Mouse (Mus musculus) embryonic facial prominence, embryonic 11.5 days (tissue): Measurements from ENCODE around the gene Tnfsf14. TPM values are rescaled to one million over a fixed set of nuclear protein-coding genes. Genes with fewer than 3 reads are reported as not detected.

Source experiments
- ATAC-seq: fragments of 200-750 bp; cut with Nextera tagmentation; replicated peaks from 2 replicates; pipeline ENCODE4 v1.8.0; 2017; ENCODE audit warnings: low read depth; ENCODE audit not compliant: insufficient number of reproducible peaks, low FRiP score, low TSS enrichment
- DNase-seq: peaks from one replicate; pipeline ENCODE4 v3.0.0-alpha.2; 2015; ENCODE audit warnings: low spot score
- H3K27ac ChIP-seq: fragments of 300-500 bp; sonication (generic); replicated peaks from 2 replicates; pipeline ENCODE4 v1.5.1; 2014; ENCODE audit warnings: mild to moderate bottlenecking, low read depth, low read length, control low read depth
- H3K27me3 ChIP-seq: fragments of 300-500 bp; sonication (generic); 2 replicates; pipeline ENCODE4 v1.6.1; 2014; ENCODE audit warnings: mild to moderate bottlenecking, low read length, moderate library complexity, mixed read lengths; ENCODE audit not compliant: control insufficient read depth, insufficient read depth
- H3K36me3 ChIP-seq: fragments of 300-500 bp; sonication (generic); replicated peaks from 2 replicates; pipeline ENCODE4 v1.6.1; 2014; ENCODE audit warnings: low read depth, mild to moderate bottlenecking, low read length, moderate library complexity, mixed read lengths; ENCODE audit not compliant: control insufficient read depth, insufficient read depth
- H3K4me1 ChIP-seq: fragments of 300-500 bp; sonication (generic); 2 replicates; pipeline ENCODE4 v1.6.1; 2014; ENCODE audit warnings: low read length, mixed read lengths; ENCODE audit not compliant: control insufficient read depth, insufficient read depth
- H3K4me2 ChIP-seq: fragments of 300-500 bp; sonication (generic); 2 replicates; pipeline ENCODE4 v1.6.1; 2014; ENCODE audit warnings: low read depth, mild to moderate bottlenecking, control low read depth, low read length, moderate library complexity
- H3K4me3 ChIP-seq: fragments of 300-500 bp; sonication (generic); 2 replicates; pipeline ENCODE4 v1.5.1; 2014; ENCODE audit warnings: low read depth, low read length, control low read depth
- H3K9ac ChIP-seq: fragments of 300-500 bp; sonication (generic); replicated peaks from 2 replicates; pipeline ENCODE4 v1.6.1; 2014; ENCODE audit warnings: mild to moderate bottlenecking, control low read depth, low read length
- H3K9me3 ChIP-seq: fragments of 300-500 bp; sonication (generic); replicated peaks from 2 replicates; pipeline ENCODE4 v1.6.1; 2016; ENCODE audit warnings: mild to moderate bottlenecking, low read length, inconsistent platforms, mixed read lengths; ENCODE audit not compliant: control insufficient read depth
- WGBS: fragments of 180-500 bp; shearing (Covaris S2); extraction: QIAGEN DNeasy Blood & Tissue Kit; methylation state at CpG from one replicate; pipeline ENCODE4 v1.1.7; 2014; 5-methylcytosine and 5-hydroxymethylcytosine counted together
- polyA plus RNA-seq: library from polyadenylated mRNA; unstranded; fragments of >200 nt; fragmentation: Nextera tagmentation; extraction: Ambion mirVana; gene quantifications from 2 replicates; pipeline ENCODE4 v1.2.1, GENCODE M21; 2014

Gene Tnfsf14
- polyA plus RNA-seq, 1 experiment from 2014 or later: 0.25 TPM

- H3K4me3 ChIP-seq: no peak overlapping the region
- no peak overlapping the region for H3K27ac ChIP-seq
- WGBS: 58% methylated on average over 5 of the region's 5 CpGs
- H3K4me2 ChIP-seq: no peak overlapping the region
- no peaks in the 10 kb centered on the region for H3K27me3 ChIP-seq
- no peak for DNase-seq
- no peaks in the 10 kb centered on the region for H3K9me3 ChIP-seq
- no peaks in the 10 kb centered on the region for H3K36me3 ChIP-seq
- no peaks in the 10 kb centered on the region for H3K4me1 ChIP-seq
- ATAC-seq: no peak
- no peak overlapping the region for H3K9ac ChIP-seq
Observed at GRCm38 (mm10) chr17:57170616-57171260, 23.2 kb downstream of the Tnfsf14 start.

DNA sequence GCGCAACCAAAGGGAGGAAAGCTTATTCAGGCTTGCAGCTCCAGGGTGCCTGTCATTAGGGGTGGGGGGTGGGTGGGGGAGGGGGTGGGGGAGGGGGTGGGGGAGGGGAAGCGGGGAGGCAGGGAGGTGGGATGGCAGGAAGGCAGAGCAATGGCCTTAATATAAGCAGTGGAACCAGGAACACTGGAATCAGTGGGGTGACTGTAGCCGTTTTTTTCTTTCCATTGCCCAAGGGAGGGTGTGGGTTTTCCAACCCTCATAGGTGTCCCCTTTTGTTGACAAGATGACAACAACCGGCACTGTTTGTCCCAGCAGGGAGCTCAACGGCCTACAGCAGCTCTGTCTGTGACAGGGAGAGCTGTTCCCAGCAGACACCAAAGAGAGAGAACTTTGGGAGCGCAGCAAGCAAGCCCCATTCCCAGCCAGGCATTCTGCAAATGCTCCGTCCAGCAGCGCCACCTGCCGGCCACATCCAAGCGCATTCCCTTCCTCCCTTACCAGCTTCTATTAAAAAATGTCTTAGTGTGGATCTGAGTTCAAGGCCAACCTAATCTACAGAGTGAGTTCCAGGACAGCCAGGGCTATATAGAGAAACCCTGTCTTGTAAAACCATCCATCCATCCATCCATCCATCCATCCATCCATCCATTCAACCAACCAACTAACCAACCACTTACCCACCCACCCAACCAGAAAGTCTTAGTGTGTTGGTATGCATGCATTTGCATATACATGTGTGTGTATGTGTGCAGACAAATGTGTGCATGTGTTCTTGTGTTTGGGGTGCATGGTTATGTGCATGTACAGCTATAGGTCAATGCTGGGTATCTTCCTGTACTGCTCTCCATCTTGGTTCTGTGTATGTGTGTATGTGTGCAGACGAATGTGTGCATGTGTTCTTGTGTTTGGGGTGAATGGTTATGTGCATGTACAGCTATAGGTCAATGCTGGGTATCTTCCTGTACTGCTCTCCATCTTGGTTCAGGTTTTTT is 26.9 kb downstream of the Tnfsf14 start:
- DNase-seq (peak; percentile 87), ATAC-seq (peak; percentile 72)
- Histone ChIP-seq H3K4me3 (no peak overlapping the region), H3K9me3 (no peaks in the 10 kb centered on the region), H3K36me3 (no peaks in the 10 kb centered on the region), H3K4me1 (no peaks in the 10 kb centered on the region), H3K4me2 (no peak overlapping the region), H3K27me3 (no peaks in the 10 kb centered on the region), H3K9ac (no peak overlapping the region), H3K27ac (no peak overlapping the region)
- 13% methylated on average over 11 of the region's 11 CpGs for WGBS

DNA sequence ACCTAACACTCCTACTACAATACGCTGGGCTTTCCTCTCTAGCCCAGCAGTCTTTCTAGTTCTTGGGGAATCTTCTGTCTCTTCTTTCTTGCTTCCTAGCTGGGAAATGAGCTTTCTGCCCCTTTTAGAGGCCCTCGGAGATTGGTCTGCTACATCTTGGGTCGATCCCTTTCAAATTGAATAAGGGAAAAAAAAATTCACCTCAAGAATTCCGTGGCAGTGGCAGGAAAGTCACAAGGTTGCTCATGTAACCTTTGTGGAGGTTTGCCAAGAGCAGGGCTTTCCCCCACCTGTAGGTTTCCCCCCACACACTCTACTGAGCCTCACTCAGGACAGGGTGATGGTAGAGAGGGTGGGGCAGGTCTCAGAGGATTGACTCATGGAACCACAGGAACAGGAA is 40.2 kb downstream of the Tnfsf14 start:
- Histone ChIP-seq H3K4me3 (no peak overlapping the region), H3K36me3 (no peaks in the 10 kb centered on the region), H3K27ac (no peak overlapping the region), H3K4me1 (no peaks in the 10 kb centered on the region), H3K27me3 (peaks cover 18% of the 10 kb centered on the region), H3K9me3 (no peaks in the 10 kb centered on the region), H3K9ac (no peak overlapping the region), H3K4me2 (no peak overlapping the region)
- no peak for DNase-seq
- ATAC-seq: no peak
- 87% methylated on average over 4 of the region's 4 CpGs for WGBS

DNA sequence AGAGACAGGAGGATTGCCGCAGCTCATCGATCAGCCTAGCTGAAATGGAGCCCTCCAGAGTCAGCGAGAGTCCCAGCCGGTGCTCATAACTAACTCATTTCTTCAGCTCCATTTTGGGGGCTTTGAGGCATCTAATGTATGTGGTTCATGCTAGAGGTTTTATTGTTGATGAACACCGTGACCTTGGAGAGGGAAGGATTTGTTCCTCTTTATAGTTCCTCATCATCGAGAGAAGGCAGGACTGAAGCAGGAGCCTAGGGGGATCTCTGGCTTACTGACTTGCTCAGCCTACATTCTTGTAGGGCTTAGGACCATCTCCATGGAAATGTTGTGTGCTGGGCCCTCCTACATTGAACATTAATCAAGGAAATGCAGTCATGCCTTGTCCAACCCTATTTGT is 41.0 kb downstream of the Tnfsf14 start:
- Histone ChIP-seq H3K4me2 (no peak overlapping the region), H3K27ac (no peak overlapping the region), H3K36me3 (no peaks in the 10 kb centered on the region), H3K4me1 (no peaks in the 10 kb centered on the region), H3K9ac (no peak overlapping the region), H3K4me3 (no peak overlapping the region), H3K27me3 (peaks cover 25% of the 10 kb centered on the region), H3K9me3 (no peaks in the 10 kb centered on the region)
- ATAC-seq (no peak), DNase-seq (no peak)
- 90% methylated on average over 6 of the region's 6 CpGs for WGBS

- no peak for ATAC-seq
- peaks cover 29% of the 10 kb centered on the region for H3K27me3 ChIP-seq
Observed at GRCm38 (mm10) chr17:57148994-57149803, 44.8 kb downstream of the Tnfsf14 start, which contains the start of gene Cd70. Cd70 (minus strand) TSS chr17:57149777.

DNA sequence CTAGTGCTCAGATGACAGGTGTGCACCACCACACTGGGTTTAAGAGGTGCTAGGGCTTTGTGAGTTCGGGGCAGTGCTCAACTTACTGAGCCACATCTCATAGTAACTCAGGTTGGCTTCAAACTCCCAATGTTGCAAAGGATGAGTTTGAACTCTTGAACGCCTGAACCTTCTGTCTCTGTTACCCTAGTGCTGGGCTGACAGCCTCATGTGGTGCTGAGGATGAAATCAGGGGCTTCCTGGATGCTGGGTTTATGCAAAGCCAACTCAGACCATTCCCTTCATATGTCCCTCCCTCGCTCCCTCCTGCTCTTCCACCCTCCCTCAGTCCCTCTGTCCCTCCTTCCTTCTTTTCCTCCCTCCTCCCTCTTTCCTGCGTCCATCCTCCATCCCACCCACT is 45.6 kb downstream of the Tnfsf14 start:
- no peak overlapping the region for H3K9ac ChIP-seq
- no peak overlapping the region for H3K27ac ChIP-seq
- no peak overlapping the region for H3K4me3 ChIP-seq
- ATAC-seq (no peak), DNase-seq (no peak)
- peaks cover 29% of the 10 kb centered on the region for H3K27me3 ChIP-seq
- H3K9me3 ChIP-seq: no peaks in the 10 kb centered on the region
- no peak overlapping the region for H3K4me2 ChIP-seq
- no peaks in the 10 kb centered on the region for H3K4me1 ChIP-seq
- H3K36me3 ChIP-seq: no peaks in the 10 kb centered on the region
- WGBS: 63% methylated on average over 4 of the region's 4 CpGs

More at GRCm38 (mm10) chr17:57148994-57149803, 44.8 kb downstream of the Tnfsf14 start, which contains the start of gene Cd70:
- Histone ChIP-seq H3K4me2 (peak within 1 kb of the TSS; percentile 45), H3K9me3 (no peaks in the 10 kb centered on the region), H3K4me1 (no peaks in the 10 kb centered on the region), H3K36me3 (no peaks in the 10 kb centered on the region), H3K4me3 (peak within 1 kb of the TSS; percentile 13), H3K27ac (no peak within 1 kb of the TSS), H3K9ac (peak within 1 kb of the TSS; percentile 26)
- WGBS: 1% methylated on average over 39 of the region's 39 CpGs
- DNase-seq: peak; percentile 13

- DNase-seq: no peak
- no peak overlapping the region for H3K4me3 ChIP-seq
- ATAC-seq: no peak
Observed at GRCm38 (mm10) chr17:57145115-57145514, 48.9 kb downstream of the Tnfsf14 start.

More at GRCm38 (mm10) chr17:57145115-57145514, 48.9 kb downstream of the Tnfsf14 start:
- WGBS: 68% methylated on average over 1 of the region's 1 CpGs
- no peak overlapping the region for H3K9ac ChIP-seq
- H3K9me3 ChIP-seq: no peaks in the 10 kb centered on the region
- no peaks in the 10 kb centered on the region for H3K4me1 ChIP-seq
- H3K27ac ChIP-seq: no peak overlapping the region
- H3K27me3 ChIP-seq: peaks cover 23% of the 10 kb centered on the region
- H3K4me2 ChIP-seq: no peak overlapping the region
- H3K36me3 ChIP-seq: no peaks in the 10 kb centered on the region
